Mouse (Mus musculus) bone marrow, adult 2 months (tissue): ENCODE results near the gene Rapgef3. TPM values are rescaled to one million over a fixed set of nuclear protein-coding genes. Genes with fewer than 3 reads are reported as not detected.

Experiments
- H3K27ac ChIP-seq: fragments of 200-500 bp; 2 replicates; pipeline ENCODE4 v1.5.1; 2012; ENCODE audit warnings: low read depth, mild to moderate bottlenecking, control low read depth, inconsistent platforms, low read length; ENCODE audit not compliant: control insufficient read depth, poor library complexity, insufficient read depth
- H3K4me1 ChIP-seq: fragments of 200-500 bp; 2 replicates; pipeline ENCODE4 v1.6.1; 2011; ENCODE audit warnings: low read length; ENCODE audit not compliant: control insufficient read depth, insufficient read depth
- H3K4me3 ChIP-seq: fragments of 200-500 bp; replicated peaks from 2 replicates; pipeline ENCODE3; 2011; ENCODE audit warnings: mild to moderate bottlenecking, low read depth, low read length, control low read depth; ENCODE audit not compliant: control insufficient read depth
- CTCF ChIP-seq: fragments of 200-500 bp; IDR thresholded peaks from 2 replicates; pipeline ENCODE4 v1.5.1; 2011; ENCODE audit warnings: low read length, control low read depth; ENCODE audit not compliant: control insufficient read depth, insufficient read depth
- POLR2A ChIP-seq: fragments of 200-500 bp; IDR thresholded peaks from 2 replicates; pipeline ENCODE4 v1.6.1; 2011; ENCODE audit warnings: low read depth, mild to moderate bottlenecking, control low read depth, low read length, borderline replicate concordance; ENCODE audit not compliant: control insufficient read depth
- WGBS: fragments of 180-500 bp; shearing (Covaris S2); methylation state at CpG from one replicate; pipeline ENCODE4 v1.1.7; 2018; 5-methylcytosine and 5-hydroxymethylcytosine counted together
- polyA plus RNA-seq: library from polyadenylated mRNA; stranded (reverse); fragments of >200 nt; gene quantifications from 2 replicates; pipeline ENCODE4 v1.2.4, GENCODE M21; 2011; ENCODE audit warnings: low replicate concordance; ENCODE audit not compliant: missing spikeins, insufficient read depth, insufficient read length

Gene Rapgef3
- polyA plus RNA-seq, 1 experiment: 17.0 TPM

GRCm38 (mm10) chr15:97723536-97724345 is 44.0 kb downstream of the Rapgef3 start:
- TF ChIP-seq CTCF (no peak), POLR2A (no peak)
- Histone ChIP-seq H3K4me3 (no peak overlapping the region), H3K4me1 (peaks cover 10% of the 10 kb centered on the region), H3K27ac (no peak overlapping the region)
- WGBS: 81% methylated on average over 6 of the region's 6 CpGs

DNA sequence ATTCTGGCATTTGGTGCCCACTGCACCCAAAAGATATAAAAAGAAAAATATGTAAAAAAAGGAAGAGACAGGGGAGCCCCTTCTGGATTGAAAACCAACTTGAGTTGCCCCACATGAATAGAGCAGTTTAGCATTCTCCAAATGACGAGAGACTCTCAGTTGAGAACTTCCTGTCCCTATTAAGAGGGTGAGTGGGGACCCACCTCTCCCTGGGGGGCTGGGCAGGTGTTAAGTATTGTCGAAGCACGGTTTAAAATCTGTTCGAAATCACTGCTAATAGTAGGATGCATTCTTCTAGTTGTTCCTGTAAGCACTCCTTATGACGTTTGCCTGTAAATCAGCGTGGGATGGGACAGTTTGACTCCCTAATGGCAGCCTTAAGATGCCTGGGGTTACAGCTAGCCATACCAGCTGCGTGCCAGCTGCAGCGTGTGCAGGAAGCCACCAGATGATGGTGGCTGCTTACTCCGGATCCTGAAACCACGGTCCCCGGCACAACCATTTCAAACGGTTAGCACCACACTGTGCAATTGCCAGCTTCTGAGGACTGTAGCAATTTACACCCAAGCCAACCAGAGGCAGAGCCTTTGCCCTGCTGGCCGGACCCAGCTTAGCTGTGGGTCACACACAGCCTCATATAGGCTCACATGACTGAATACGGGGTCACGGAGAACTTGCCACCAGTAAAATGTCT is 46.6 kb downstream of the Rapgef3 start:
- no peak overlapping the region for H3K4me3 ChIP-seq
- WGBS: 5% methylated on average over 15 of the region's 15 CpGs
- peak overlapping the region; percentile 63 for H3K27ac ChIP-seq
- peaks cover 6% of the 10 kb centered on the region; the same call in 1 of the 2 replicates for H3K4me1 ChIP-seq
- TF ChIP-seq CTCF (no peak), POLR2A (no peak)

DNA sequence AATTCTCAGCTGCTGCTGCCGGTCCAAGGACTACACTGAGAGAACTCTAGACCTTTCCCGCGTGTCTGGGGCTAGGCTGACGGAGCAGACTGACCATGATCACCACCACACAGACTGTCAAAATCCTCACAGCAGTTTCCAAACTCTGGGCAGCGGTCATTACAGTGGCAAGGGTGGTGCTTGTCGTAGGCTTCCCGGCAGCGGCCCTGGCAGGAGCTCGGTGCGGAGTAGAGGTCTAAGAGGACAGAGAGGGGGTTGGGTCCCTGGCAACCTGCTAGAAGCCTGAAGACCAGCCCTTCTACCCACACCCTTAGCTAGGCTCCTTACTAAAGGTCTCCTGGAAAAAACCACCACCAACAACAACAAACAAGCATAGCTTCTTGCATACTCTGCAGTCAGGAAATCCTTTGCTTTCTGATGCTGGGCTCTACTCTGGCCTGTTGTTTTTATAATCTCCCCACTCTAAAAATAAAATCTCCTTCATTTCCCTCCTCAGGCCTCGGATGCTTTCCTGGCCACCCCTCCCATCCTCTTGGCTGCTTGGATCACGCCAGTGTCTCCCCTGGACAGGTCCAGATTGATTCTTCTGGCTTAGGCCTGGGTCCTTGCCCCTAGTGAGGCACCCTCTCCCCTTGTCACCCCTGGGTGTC is 47.6 kb downstream of the Rapgef3 start:
- 83% methylated on average over 12 of the region's 12 CpGs for WGBS
- peak overlapping the region; percentile 78 for H3K27ac ChIP-seq

DNA sequence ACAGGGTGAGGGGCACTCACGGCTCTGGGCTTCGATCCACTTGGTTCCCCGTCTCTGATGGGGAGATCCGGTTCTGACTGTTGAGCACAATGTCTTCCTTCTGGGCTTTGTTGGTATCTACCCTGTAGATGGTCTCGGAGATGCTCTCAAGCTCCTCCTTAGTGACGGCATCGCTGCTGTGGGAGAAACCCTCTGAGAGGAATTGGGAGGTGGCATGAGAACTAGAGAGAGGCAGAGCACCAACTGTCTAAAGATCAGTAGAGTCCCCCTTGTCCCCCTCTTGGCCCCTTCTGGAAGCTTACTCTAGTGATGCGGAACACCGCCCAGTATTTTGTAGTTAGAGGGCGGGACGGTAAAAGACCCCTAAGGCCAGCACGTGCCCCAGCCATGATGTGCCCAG is 48.3 kb downstream of the Rapgef3 start:
- Histone ChIP-seq H3K27ac (no peak overlapping the region), H3K4me3 (no peak overlapping the region), H3K4me1 (peaks cover 2% of the 10 kb centered on the region; the same call in 1 of the 2 replicates)
- WGBS: 88% methylated on average over 12 of the region's 12 CpGs
- TF ChIP-seq POLR2A (no peak), CTCF (no peak)

More for the DNA sequence above, 47.6 kb downstream of the Rapgef3 start:
- peaks cover 4% of the 10 kb centered on the region; the same call in 1 of the 2 replicates for H3K4me1 ChIP-seq
- H3K4me3 ChIP-seq: no peak overlapping the region
- TF ChIP-seq POLR2A: no peak
- no peak for TF ChIP-seq CTCF

- TF ChIP-seq POLR2A: no peak
- no peak for TF ChIP-seq CTCF
- H3K4me1 ChIP-seq: peaks cover 2% of the 10 kb centered on the region; the same call in 1 of the 2 replicates
- no peak overlapping the region for H3K4me3 ChIP-seq
- H3K27ac ChIP-seq: no peak overlapping the region
- 69% methylated on average over 8 of the region's 8 CpGs for WGBS
Observed at GRCm38 (mm10) chr15:97718535-97719155, 49.1 kb downstream of the Rapgef3 start.

GRCm38 (mm10) chr15:97717861-97718534 is 49.8 kb downstream of the Rapgef3 start:
- no peak overlapping the region for H3K27ac ChIP-seq
- H3K4me1 ChIP-seq: peaks cover 2% of the 10 kb centered on the region; the same call in 1 of the 2 replicates
- no peak overlapping the region for H3K4me3 ChIP-seq
- TF ChIP-seq CTCF (peak; percentile 81), POLR2A (no peak)
- WGBS: 19% methylated on average over 12 of the region's 12 CpGs

GRCm38 (mm10) chr15:97716782-97717181 is 51.0 kb downstream of the Rapgef3 start:
- no peak overlapping the region for H3K4me3 ChIP-seq
- H3K4me1 ChIP-seq: peaks cover 2% of the 10 kb centered on the region; the same call in 1 of the 2 replicates
- no peak overlapping the region for H3K27ac ChIP-seq
- 74% methylated on average over 11 of the region's 11 CpGs for WGBS
- TF ChIP-seq CTCF (no peak), POLR2A (no peak)

DNA sequence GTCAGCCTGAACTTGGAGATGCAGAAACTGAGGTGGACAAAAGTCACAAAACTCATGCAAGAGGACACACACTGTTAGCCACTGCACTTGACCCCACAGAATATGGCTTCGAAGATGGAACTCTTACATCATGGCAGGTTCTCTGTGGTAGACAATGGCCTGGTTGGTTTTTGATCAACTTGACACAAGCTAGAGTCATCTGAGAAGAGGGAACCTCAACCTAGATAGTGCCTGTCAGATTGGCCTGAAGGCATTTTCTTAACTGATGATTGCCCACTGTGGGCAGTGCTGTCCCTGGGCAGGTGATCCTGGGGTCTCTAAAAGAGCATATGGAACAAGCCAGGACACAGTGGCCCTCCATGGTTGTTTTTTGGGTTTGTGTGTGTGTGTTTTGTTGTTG is 52.0 kb downstream of the Rapgef3 start:
- 82% methylated on average over 1 of the region's 1 CpGs for WGBS
- H3K27ac ChIP-seq: no peak overlapping the region
- no peak overlapping the region for H3K4me3 ChIP-seq
- no peaks in the 10 kb centered on the region; the same call in 1 of the 2 replicates for H3K4me1 ChIP-seq
- TF ChIP-seq POLR2A: no peak
- no peak for TF ChIP-seq CTCF
